Comparison of ENCODE assay signal across 8 mouse cellular contexts in the genomic region with DNA sequence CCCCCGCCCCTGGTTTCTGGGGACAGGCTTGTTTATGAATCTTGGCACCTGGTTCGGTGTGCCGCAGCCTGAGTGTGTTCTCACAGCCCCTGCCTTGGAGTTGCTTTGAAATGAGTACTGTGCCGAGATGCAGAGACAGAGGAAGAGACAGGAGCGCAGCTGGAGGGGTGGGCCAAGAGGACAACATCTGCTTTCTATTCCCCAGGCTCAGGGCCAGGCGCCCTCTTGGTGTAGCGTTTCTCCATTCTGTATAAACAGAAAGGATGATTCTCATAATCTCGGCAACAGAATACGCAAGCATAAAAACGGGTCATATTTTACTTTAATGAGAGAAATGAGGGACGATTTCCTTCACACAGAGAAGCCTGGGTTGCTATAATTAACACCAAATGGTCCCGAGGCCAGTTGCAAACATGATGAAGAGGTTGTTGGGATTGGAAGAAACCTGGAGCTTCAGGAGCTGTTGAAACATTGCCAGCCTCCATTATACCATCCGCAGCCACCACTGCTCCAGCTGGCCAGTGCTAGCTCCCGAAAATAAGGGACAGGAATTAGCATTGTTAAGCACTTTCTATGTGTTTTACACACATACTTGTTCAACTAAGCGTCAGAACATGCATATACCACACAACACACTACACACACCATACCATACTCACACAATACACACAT.
DNase-seq lines count a peak whose midpoint lies in the region; ATAC-seq and TF ChIP-seq lines count a peak whose summit lies in the region.

No protein-coding gene starts in this region.

- no peak overlapping the region for H3K9ac ChIP-seq in kidney, embryonic 16.5 days (replicated peaks; ENCODE audit: low read length)
- no peak overlapping the region for H3K9ac ChIP-seq in limb, embryonic 14.5 days (ENCODE audit: low read depth, low read length, severe bottlenecking)

- no peak for ATAC-seq in kidney, embryonic 16.5 days (ENCODE audit: low FRiP score, low TSS enrichment)
- ATAC-seq in limb, embryonic 14.5 days (ENCODE audit: low FRiP score, low read depth) = peak; percentile 53; the same call in 1 of the 2 replicates

- no peak for TF ChIP-seq POLR2A in limb, embryonic 14.5 days (IDR thresholded peaks at IDR 0.05; ENCODE audit: borderline replicate concordance, extremely low read depth, insufficient read depth, insufficient read length)

- no peak overlapping the region for H3K4me3 ChIP-seq in kidney, embryonic 16.5 days (ENCODE audit: low read length)
- H3K4me3 ChIP-seq in limb, embryonic 14.5 days (replicated peaks; ENCODE audit: low read length) = no peak overlapping the region

- no peak for DNase-seq in kidney, adult 8-10 months
- DNase-seq in brain, adult 2 months (ENCODE audit: low read depth, low spot score) = peak; percentile 27
- DNase-seq in forelimb bud, embryonic 11.5 days (ENCODE audit: low read depth, low spot score) = peak; percentile 34
- peak; percentile 64 for DNase-seq in limb, embryonic 14.5 days (ENCODE audit: low spot score)
- DNase-seq in yolk sac, embryonic 10.5 days (ENCODE audit: low spot score) = no peak
- no peak for DNase-seq in spleen, adult 18-20 months
- DNase-seq in urinary bladder, postnatal 25 days (ENCODE audit: low spot score) = no peak

- peak overlapping the region; percentile 13; the same call in 1 of the 2 replicates for H3K4me2 ChIP-seq in kidney, embryonic 16.5 days (replicated peaks; ENCODE audit: low read depth, low read length)
- H3K4me2 ChIP-seq in limb, embryonic 14.5 days (replicated peaks; ENCODE audit: low read depth, low read length, severe bottlenecking) = peak overlapping the region; percentile 26; the same call in 1 of the 2 replicates

- 48% methylated on average over 15 of the region's 15 CpGs for WGBS in kidney, embryonic 16.5 days
- 21% methylated on average over 15 of the region's 15 CpGs for WGBS in limb, embryonic 14.5 days

- H3K4me1 ChIP-seq in kidney, embryonic 16.5 days (ENCODE audit: insufficient read depth, low read length) = no peaks in the 10 kb centered on the region; the same call in 1 of the 2 replicates
- peaks cover 22% of the 10 kb centered on the region for H3K4me1 ChIP-seq in limb, embryonic 14.5 days (ENCODE audit: control insufficient read depth, insufficient read depth, low read length)

- H3K9me3 ChIP-seq in kidney, embryonic 16.5 days (ENCODE audit: low read length) = no peaks in the 10 kb centered on the region
- no peaks in the 10 kb centered on the region for H3K9me3 ChIP-seq in limb, embryonic 14.5 days (ENCODE audit: control insufficient read depth, low read length)

- no peaks in the 10 kb centered on the region for H3K27me3 ChIP-seq in kidney, embryonic 16.5 days (ENCODE audit: insufficient read depth, low read length)
- no peaks in the 10 kb centered on the region for H3K27me3 ChIP-seq in limb, embryonic 14.5 days (ENCODE audit: control insufficient read depth, insufficient read depth, low read length)

- no peak overlapping the region for H3K27ac ChIP-seq in kidney, embryonic 16.5 days (ENCODE audit: low read length)
- no peak overlapping the region for H3K27ac ChIP-seq in limb, embryonic 14.5 days (replicated peaks; ENCODE audit: low read depth, low read length)

- no peaks in the 10 kb centered on the region for H3K36me3 ChIP-seq in kidney, embryonic 16.5 days (ENCODE audit: insufficient read depth, low read length)
- no peaks in the 10 kb centered on the region for H3K36me3 ChIP-seq in limb, embryonic 14.5 days (ENCODE audit: control insufficient read depth, insufficient read depth, low read length)

Comparison
In these comparisons a context has a peak if more than half of its experiments do, and no peak if none do; other contexts are left out.
1. DNase-seq: peak in brain, adult 2 months (single experiment), forelimb bud, embryonic 11.5 days (single experiment) and limb, embryonic 14.5 days (single experiment); none in kidney, adult 8-10 months (0 of 2), yolk sac, embryonic 10.5 days (single experiment), spleen, adult 18-20 months (0 of 2) and urinary bladder, postnatal 25 days (single experiment).